Mouse (Mus musculus) ovary, postnatal 10 days (tissue): Measurements from ENCODE around the gene Pate2.
"Not testable (repeated sequence)": the region's sequence is repeated elsewhere in the genome, so short reads cannot be mapped to it uniquely, and the experiment has no call there.

ENCODE experiments used
- DNase-seq: peaks from one replicate; pipeline ENCODE4 v3.0.0; 2022; ENCODE audit warnings: low spot score

Pate2 gene

DNA sequence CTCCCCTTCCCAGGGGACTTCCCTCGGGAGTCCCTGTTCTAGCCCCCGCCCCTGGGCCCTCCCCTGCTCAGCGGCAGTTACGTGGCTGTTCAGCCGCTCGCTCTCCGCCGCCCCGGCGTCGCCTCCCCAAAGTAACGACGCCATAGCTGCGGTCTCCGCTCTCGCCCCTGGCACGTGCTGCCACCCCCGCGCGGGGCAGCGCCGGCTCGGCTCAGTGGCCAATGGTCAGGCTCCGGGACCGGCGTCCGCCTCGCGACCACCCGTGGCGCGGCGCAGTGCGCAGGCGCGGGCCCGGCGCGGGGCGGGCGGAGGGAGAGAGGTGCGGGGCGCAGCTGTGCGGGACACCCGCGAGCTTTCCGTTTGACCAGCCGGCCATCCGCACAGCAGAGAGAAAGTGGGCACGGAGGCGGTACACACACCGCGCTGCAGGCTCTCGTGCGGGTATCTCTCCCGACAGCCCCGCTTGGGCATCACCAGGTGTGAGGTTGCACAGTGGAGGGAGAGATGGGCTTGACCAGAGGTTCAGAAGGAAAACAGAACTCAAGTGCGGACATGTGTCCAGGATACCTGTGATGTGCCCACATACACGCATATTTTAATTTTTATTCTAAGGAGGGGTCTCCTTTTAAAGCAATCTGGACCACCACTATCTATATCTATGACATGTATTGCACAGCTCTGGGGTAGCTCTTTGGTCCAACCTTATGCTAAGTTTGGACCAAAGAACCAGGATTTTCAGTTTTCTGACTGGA is 11.7 kb upstream of the Pate2 start, which contains the start of the genes Ddx25 and Pus3:
Gene Ddx25, minus strand, starts transcription at position 272 of the 752 bp plus-strand sequence.
Gene Pus3, plus strand, starts transcription at position 339 of the 752 bp plus-strand sequence.
- no peak for DNase-seq

DNA sequence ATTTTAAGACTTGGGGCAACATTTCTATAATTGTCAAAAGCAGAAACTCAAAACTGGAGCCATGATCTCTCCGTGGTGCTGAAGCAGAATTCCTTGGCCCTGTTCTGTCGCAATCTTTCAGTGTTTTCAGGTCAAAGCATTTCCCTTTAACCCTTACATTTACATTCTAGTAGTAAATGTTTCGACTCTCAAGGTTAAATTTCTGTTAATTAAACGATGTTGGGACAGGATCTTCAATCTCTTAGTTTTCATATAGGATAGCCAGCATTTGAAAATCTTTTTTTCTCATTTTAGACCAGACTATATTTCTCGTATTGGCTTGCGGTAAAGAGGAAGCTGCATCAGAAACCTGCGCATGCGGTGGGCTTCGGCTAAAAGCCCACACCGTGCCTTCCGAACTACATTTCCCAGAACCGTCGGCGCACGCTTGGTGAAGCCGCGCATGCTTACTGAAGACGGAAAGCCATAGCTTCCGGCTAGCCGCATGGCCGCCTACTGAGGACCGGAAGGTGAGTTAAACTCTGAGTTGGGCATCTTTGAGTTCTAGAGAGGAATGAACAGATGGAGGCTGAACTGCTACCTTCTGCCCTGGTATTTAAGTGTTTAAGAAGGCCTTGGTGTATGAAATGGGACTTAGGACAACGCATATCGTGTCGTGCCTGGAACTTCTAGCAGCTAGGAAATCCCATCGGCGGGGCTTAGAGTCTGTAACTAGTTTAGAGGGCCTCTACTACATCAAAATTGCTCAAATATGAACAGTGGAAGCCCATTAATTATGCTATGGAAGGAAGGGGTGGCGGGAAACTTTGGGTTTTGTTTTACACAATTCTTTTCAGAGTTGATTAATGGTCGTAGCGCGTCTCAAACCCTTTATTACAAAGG is 10.8 kb upstream of the Pate2 start:
- DNase-seq = peak; percentile 48

DNA sequence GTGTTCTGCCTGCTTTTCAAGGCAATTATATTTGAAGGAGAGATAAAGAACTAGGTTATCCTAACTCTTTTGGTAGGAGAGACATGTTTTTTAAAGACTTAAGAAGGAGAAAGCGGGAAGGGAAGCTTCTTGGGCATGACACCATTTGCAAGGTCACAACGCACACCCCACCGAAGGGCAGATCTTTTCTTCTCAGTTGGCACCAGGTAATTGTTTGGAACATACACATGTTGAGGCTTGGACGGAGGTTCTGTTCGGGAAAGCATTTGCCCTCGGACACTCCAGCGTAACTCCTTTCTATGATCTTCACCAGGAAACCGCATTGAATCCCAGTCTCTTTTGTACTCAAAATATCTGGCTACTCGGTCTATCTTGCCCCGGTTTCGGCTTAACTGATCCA is 9.0 kb upstream of the Pate2 start:
- DNase-seq = no peak

DNA sequence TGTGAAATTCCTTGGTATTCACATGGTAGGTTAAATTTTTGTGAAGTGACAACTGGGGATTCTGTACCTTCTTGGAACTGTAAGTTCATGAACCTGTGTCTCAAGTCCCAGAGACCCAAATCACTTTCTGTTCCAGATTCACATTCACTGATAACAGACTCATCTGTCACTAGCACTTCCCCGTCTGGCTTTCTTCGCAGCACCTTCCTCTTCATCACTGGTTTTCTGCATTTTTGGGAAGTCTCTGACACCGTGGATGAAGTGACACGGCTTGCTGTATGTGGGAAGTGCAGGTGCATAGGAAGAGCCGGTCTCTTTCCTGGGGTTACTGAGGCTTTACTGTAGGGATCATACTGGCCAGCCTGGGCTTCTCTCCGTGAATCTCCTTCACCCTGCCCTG is 8.5 kb upstream of the Pate2 start:
- no peak for DNase-seq

DNA sequence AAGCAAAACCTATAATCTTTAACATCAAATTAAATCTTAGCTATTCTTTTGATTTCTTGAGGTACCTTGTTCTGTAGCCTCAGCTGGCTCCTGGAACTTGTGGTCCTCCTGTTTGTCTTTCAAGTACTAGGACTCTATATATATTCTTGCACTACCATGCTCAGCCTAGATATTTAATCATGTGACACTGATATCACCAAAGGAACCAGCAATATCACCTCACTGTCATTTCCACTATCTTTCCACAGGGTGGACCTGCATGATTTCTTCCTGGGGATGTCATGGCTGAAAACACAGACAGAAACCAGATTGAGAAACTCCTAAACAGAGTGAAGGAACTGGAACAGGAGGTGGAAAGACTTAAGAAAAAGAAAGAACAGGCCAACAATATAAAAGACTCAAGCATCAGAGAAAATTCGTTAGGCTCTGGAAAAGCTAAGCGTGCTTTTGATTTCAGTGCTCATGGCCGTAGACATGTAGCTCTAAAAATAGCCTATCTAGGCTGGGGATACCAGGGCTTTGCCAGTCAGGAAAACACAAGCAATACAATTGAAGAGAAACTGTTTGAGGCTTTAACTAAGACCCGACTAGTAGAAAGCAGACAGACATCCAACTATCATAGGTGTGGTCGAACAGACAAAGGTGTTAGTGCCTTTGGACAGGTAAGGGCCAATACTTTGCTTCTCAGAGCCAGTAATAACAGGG is 5.4 kb upstream of the Pate2 start:
- DNase-seq = no peak

DNA sequence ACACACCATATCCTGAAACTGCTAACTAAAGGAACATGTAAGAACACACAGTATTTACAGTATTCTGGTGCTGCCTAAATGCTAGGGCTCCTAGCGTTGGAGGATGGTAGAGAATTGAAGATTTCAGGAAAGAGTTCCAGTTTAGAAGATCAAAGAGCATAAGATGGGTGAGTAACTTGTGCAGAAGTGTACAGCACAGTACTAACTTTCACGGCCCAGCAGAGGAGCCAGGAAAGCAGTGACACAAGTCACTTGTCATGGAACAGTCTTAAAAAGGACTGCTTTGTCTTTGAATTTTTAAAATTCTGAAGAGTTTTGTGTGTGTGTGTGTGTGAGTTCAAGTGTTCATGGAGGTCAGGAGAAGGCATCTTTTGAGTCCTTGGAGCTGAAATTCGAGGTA is 2.1 kb upstream of the Pate2 start:
- no peak for DNase-seq

DNA sequence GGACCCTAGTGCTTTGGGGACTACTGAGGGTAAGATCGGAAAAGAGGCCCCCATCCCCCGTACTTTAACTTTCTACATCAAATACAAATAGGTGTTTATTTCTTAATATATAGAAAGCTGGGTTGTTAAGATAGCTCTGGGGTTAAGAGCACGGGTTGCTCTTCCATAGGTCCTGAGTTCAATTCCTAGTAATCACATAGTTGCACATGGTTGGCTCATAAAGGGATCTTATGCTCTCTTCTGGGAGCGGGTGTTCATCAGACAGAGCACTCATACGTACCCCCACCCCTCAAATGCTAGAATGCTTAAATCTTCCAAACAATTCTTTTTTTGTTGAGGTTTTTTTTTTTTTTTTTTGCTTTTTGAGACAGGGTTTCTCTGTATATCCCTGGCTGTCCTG is 579 bp downstream of the Pate2 start:
- no peak for DNase-seq

DNA sequence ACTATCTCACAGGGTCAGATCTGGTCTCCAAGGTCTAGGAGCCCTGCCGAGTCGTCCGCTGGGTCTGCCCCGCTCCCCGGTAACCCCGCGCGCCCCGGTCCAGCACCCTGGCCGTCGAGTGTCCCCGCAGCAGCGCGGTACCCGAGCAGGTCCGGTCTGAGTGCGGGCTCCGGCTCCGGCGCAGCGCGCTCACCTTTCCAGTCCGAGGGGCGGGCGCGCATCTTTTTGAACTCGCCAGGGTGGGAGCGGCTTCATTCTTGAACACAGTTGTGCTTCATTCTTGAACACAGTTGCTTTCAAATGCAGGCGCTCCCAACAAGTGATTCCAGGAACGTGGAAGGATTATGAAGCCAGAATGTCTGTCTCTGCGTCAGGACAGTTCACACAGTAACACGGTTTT is 4.3 kb downstream of the Pate2 start:
- DNase-seq = no peak

DNA sequence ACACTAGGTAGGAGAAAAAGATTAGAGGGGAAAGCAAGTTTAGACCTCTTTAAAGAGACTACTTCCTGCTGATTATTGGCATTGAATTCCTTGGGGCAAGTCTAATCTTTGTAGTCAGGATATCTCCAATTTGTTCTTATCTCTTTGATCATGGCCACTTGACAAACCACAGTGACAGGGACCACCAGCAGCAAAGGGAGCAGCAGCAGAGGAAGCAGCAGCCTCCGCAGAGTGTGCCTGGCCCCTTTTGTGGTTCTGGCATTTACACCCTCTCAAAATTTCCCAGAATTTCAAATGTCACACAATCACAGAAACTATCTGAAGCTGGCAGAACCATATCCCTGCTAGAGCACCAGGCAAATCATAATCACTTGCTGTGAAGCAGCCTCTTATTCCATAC is 17.6 kb downstream of the Pate2 start:
- no peak for DNase-seq

DNA sequence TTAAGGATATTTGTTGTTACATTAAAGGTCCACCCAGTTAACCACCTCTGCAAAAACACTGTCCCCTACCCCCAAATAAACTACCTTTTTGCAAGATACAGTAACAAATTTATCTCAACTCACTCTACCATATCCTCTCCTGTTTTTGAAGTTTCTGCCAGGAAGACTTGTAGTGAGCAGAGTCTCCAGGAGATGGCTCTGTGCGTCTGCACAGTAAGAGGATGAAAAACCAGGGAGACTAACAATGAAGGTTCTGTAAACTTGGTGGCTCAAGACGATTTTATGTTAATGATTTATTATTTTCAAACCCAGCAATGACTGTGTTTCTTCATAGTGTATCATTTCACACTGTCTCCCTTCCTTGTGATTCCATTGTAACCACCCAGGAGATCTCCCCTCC is 22.8 kb downstream of the Pate2 start:
- no peak for DNase-seq

DNA sequence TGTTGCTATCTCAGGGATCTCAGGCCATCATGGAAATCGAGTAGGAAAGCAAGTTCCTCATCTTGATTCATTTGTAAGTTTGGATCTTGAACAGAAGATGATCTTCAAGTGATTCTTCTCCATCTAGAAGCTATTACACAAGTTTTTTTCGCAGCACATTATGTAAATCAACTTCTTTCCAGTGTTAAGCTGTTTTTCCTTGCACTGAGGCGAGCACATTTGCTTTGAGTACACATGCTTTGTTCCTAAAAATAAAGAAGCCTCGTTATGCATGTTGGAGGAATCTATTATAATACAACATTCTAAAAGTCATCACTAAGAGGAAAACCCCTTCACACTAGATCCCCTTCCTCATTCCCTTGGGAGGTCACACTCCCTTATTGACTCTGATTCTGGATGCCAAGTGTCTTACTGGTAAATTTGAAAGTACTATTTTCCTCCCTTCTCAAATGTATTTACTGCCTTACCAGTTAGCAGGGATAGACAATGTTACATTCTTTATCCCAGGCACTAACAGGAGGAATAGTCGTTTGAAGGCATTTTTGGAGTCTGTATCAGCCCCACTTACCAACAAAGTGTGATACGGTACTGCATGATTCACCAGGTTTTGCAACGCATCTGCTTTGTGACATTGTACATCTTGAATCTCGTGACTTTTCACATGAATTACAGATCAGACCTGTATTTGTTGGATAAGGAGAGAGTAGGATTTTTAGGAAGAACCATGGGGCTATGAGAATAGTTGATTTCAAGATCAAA is 37.7 kb downstream of the Pate2 start:
- no peak for DNase-seq

DNA sequence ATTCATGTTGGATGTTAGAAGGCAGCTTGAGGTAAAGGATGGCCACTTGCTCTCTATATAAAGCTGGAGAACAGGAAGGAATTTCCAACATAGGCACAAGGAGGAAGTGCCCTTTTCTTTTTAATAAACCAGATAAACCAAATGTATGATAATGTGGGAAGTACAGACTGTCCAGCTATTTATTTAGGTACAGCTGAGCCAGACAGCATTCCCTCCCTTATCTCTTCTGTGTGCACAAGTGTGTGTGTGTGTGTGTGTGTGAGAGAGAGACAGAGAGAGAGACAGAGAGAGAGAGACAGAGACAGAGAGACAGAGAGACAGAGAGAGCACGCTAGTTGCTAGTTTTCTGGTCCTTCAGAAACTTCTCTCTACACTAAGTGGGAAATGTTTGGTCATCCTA is 41.8 kb downstream of the Pate2 start, which contains the start of gene Pate4:
Gene Pate4, minus strand, starts transcription at position 101 of the 400 bp plus-strand sequence.
- DNase-seq = no peak

DNA sequence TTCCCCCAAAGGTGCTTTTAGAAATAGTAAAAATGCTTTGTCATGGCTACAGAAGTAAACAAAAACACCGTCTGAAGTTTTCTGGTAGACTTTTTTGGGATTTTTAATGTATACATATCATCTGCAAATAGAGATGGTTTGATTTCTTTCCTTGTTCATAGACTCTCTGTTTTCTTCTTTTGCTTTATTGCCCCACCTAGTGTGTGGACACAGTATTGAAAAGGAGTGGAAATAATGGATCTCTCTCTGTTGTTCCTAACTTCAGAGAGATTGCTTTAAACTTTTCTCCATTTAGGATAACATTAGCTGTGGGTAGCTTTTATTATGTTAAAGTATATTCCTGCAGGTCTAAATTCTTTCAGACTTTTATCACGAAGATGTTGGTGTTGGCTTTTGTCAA is 43.9 kb downstream of the Pate2 start:
- no peak for DNase-seq

DNA sequence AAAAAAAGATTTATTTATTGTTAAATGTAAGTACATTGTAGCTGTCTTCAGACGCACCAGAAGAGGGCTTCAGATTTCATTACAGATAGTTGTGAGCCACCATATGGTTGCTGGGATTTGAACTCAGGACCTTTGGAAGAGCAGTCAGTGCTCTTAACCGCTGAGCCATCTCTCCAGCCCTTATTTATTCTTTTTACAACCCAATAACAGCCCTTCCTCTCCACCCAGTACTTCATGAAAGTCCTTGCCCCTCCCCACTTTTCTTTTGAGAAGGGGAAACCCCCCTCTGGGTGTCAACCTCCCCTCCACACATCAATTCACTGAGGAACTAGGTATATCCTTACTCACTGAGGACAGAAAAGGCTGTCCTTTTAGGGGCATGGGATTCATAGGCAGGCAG is 46.7 kb downstream of the Pate2 start:
- DNase-seq = not testable (repeated sequence)

DNA sequence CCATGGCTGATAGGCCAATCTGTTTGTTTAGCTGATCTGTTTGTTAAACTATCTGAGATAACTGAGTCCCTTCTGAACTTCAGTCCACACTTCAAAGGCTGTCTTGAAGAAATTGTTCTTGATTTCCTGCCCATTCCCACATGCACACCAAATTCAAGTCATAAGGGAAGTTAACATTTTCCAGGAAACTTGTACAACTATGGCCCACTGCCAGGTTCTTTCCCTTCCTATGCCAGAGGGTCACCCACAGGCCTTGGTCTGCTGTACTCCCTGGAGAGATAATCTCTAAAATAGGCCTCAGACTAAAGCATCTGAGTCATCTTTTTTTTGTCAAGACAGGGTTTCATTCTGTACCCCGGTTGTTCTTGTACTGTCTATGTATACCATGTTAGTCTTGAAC is 62.9 kb downstream of the Pate2 start:
- DNase-seq = no peak

DNA sequence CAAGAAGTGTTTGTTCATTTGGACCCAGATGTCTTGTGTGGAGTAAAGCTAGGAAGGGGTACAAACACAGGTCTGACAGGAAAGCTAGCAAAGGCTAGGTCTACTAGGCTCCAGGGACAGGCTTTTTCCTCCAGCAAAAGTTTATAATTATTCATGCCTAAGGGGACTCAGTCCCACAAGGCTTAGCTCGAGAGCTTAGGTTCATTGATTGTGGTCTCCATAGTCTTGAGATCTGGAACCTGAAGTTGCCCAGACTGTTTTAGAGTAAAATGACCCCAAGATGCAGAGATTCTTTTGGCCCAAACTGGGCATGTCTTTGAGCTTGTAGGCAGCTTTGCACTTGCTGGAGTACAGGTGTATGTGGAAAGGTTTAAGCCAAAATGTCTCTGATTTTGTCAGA is 78.0 kb downstream of the Pate2 start, which contains the start of gene Pate3:
Gene Pate3, minus strand, starts transcription at position 101 of the 400 bp plus-strand sequence.
- DNase-seq = no peak

DNA sequence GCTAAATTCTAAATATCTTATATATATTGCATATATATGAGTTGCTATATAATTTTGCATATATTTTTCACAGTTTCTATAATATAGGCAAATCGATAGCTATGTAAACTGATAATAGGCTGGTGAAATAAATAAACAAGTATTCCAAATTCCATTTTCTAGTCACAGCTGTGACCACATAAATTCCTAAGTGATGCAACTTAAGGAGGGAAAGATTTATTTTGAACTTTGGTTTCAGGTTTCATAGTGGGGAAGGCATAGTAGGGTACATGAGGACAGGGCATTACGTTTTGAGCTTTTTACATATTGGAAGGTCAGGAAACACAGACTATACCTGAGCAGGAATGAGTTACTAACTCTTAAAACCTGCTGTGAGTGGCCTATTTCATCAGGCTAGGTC is 103.5 kb downstream of the Pate2 start:
- no peak for DNase-seq

DNA sequence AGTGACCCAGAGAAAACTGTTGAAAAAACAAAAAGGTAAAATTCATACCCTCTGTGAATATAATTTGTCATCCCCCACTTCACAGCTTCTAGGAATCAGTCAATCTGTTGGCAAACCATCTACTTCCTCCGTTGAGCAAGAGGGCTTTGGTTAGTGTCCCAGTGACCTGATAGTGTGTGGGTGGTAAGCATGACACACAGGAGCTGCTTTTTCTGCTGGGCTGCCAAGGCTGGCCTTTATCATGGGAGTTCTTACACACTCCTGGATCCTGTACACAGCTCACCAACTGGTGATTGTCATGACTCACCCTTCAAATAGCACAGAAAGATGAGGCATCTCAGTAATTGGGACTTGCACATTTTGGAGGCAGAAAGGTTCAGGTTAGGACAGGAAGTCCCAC is 116.9 kb downstream of the Pate2 start, which contains the start of gene Pate1:
Gene Pate1, minus strand, starts transcription at position 378 of the 400 bp plus-strand sequence.
- no peak for DNase-seq

DNA sequence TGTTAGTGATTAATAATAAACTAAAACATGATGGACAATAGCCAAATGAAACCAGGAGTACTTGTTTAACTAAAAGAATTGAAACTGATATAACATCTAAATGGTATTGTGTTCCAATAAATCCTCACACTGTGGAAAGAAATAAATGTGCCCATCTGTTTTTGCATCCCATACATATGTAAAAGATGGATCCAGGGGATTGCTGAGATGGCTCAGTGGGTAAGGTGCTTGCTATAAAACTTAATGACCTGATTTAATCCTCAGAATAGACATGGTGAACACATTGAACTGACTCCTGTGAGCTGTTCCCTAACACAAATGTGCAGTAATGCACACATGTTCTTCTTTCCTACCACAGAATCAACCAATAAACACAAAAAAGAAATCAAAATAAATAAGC is 121.8 kb downstream of the Pate2 start:
- DNase-seq = no peak

DNA sequence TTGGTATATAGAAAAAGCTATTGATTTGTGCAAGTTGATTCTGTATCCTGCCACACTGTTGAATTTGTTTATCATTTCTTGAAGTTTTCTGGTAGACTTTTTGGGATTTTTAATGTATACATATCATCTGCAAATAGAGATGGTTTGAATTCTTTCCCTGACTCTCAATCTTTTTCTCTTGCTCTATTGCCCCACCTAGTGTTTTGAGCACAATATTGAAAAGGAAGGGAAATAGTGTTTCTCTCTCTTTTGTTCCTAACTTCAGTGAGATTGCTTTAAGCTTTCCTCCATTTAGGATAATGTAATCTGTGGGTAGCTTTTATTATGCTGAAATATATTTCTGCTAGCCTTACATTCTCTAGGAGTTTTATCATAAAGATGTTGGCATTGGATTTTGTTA is 137.2 kb downstream of the Pate2 start:
- no peak for DNase-seq
